Mouse (Mus musculus): Measurements from ENCODE around the gene 2900026A02Rik. TPM values are rescaled to one million over a fixed set of nuclear protein-coding genes. Genes with fewer than 3 reads are reported as not detected.

The 2900026A02Rik gene
- total and polyA plus RNA-seq, 3 experiments: not detected

DNA sequence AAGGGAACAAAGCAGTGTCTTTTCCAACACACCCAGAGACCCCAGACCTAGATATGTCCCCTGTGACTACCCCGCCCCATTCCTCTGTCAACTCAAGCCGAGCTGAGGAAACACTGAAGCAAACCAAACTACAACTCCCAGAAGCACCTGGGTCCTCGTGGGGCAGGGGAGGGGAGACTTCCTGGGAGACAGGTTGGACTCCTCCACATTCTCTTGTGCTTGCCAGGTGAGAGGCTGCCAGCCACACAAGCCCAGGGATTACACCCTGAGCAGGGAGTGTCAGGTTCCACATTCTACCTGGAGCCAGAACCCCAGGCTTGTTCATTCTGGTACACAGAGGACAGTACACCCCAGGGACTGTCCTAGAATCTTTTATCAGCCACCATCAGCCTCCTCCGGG lies 2.9 kb upstream of the 2900026A02Rik start:
- H3K36me3 ChIP-seq (ENCODE audit: control insufficient read depth in 1 of 2, insufficient read depth in 2 of 2, low read length in 2 of 2): no peaks in the 10 kb centered on the region
- H3K9me3 ChIP-seq (replicated peaks; ENCODE audit: insufficient read depth, low read length): no peaks in the 10 kb centered on the region
- H3K27me3 ChIP-seq (ENCODE audit: control insufficient read depth in 1 of 2, insufficient read depth in 2 of 2, low read length in 2 of 2): no peaks in the 10 kb centered on the region
- H3K27ac ChIP-seq (ENCODE audit: control insufficient read depth, low read depth, low read length): no peak overlapping the region
- H3K9ac ChIP-seq (ENCODE audit: control insufficient read depth, low read depth, low read length, poor library complexity, severe bottlenecking): no peak overlapping the region
- no peak overlapping the region for H3K4me3 ChIP-seq (ENCODE audit: control insufficient read depth in 1 of 2, insufficient read depth in 1 of 2, low read depth in 2 of 2, low read length in 2 of 2)
- no peaks in the 10 kb centered on the region for H3K4me1 ChIP-seq (ENCODE audit: control insufficient read depth in 1 of 2, insufficient read depth in 2 of 2, low read length in 2 of 2)
- DNase-seq (ENCODE audit: low read depth, low spot score): no peak
- no peaks in the 10 kb centered on the region for H3K79me2 ChIP-seq (ENCODE audit: control insufficient read depth, insufficient read depth, low read length, poor library complexity)
- no peak for TF ChIP-seq RCOR1 (IDR thresholded peaks at IDR 0.05; ENCODE audit: low read depth, low read length)
- TF ChIP-seq CHD2 (IDR thresholded peaks at IDR 0.05; ENCODE audit: low read length): no peak
- TF ChIP-seq BHLHE40 (IDR thresholded peaks at IDR 0.05; ENCODE audit: borderline replicate concordance, low read depth, low read length): no peak
- TF ChIP-seq MAFK (IDR thresholded peaks at IDR 0.05; ENCODE audit: borderline replicate concordance, low read depth, low read length): no peak
- TF ChIP-seq NRF1 (IDR thresholded peaks at IDR 0.05; ENCODE audit: insufficient read depth, low read depth, low read length, poor library complexity, severe bottlenecking): no peak
- no peak for TF ChIP-seq SIN3A (IDR thresholded peaks at IDR 0.05; ENCODE audit: low read length)
- TF ChIP-seq MXI1 (IDR thresholded peaks at IDR 0.05; ENCODE audit: low read depth, low read length): no peak
- no peak for TF ChIP-seq KAT2A (conservative IDR thresholded peaks at IDR 0.05; ENCODE audit: low read depth, low read length)
- TF ChIP-seq JUND (IDR thresholded peaks at IDR 0.05; ENCODE audit: low read depth, low read length): no peak
- TF ChIP-seq POLR2AphosphoS5 (IDR thresholded peaks at IDR 0.05; ENCODE audit: borderline replicate concordance, low read depth, low read length): no peak

GRCm38 (mm10) chr5:113220383-113221146 lies 471 bp downstream of the 2900026A02Rik start:
- DNase-seq (ENCODE audit: low read depth, low spot score): no peak
- H3K36me3 ChIP-seq (ENCODE audit: control insufficient read depth in 1 of 2, insufficient read depth in 2 of 2, low read length in 2 of 2): no peaks in the 10 kb centered on the region
- no peak overlapping the region for H3K27ac ChIP-seq (ENCODE audit: control insufficient read depth, low read depth, low read length)

More at GRCm38 (mm10) chr5:113220383-113221146, 471 bp downstream of the 2900026A02Rik start:
- Histone ChIP-seq H3K9ac (ENCODE audit: control insufficient read depth, low read depth, low read length, poor library complexity, severe bottlenecking) (no peak overlapping the region), H3K27me3 (ENCODE audit: control insufficient read depth in 1 of 2, insufficient read depth in 2 of 2, low read length in 2 of 2) (no peaks in the 10 kb centered on the region), H3K4me3 (ENCODE audit: control insufficient read depth in 1 of 2, insufficient read depth in 1 of 2, low read depth in 2 of 2, low read length in 2 of 2) (no peak overlapping the region), H3K79me2 (ENCODE audit: control insufficient read depth, insufficient read depth, low read length, poor library complexity) (no peaks in the 10 kb centered on the region), H3K4me1 (ENCODE audit: control insufficient read depth in 1 of 2, insufficient read depth in 2 of 2, low read length in 2 of 2) (no peaks in the 10 kb centered on the region), H3K9me3 (replicated peaks; ENCODE audit: insufficient read depth, low read length) (no peaks in the 10 kb centered on the region)
- TF ChIP-seq BHLHE40 (IDR thresholded peaks at IDR 0.05; ENCODE audit: borderline replicate concordance, low read depth, low read length) (no peak), USF1 (IDR thresholded peaks at IDR 0.05; ENCODE audit: low read depth, low read length) (no peak), RAD21 (IDR thresholded peaks at IDR 0.05; ENCODE audit: low read depth, low read length) (no peak), POLR2AphosphoS2 (IDR thresholded peaks at IDR 0.05; ENCODE audit: low read length) (no peak), ZMIZ1 (IDR thresholded peaks at IDR 0.05; ENCODE audit: low read depth, low read length) (no peak), TCF12 (IDR thresholded peaks at IDR 0.05; ENCODE audit: low read depth, low read length) (no peak), GABPA (IDR thresholded peaks at IDR 0.05; ENCODE audit: low read depth, low read length) (no peak), MYC (IDR thresholded peaks at IDR 0.05; ENCODE audit: low read depth, low read length) (no peak), POLR2AphosphoS5 (IDR thresholded peaks at IDR 0.05; ENCODE audit: borderline replicate concordance, low read depth, low read length) (no peak), CHD1 (IDR thresholded peaks at IDR 0.05; ENCODE audit: low read depth, low read length) (no peak), TBP (IDR thresholded peaks at IDR 0.05; ENCODE audit: low read depth, low read length) (no peak), MAZ (IDR thresholded peaks at IDR 0.05; ENCODE audit: low read depth, low read length) (no peak)
